Mouse (Mus musculus) activated CD4-positive, CD25-positive, alpha-beta regulatory T cell (primary cell): ENCODE measurements around the gene Dab2. TPM values are rescaled to one million over a fixed set of nuclear protein-coding genes. Genes with fewer than 3 reads are reported as not detected.

Experiments used
- polyA plus RNA-seq, 2 experiments: library from polyadenylated mRNA; unstranded; fragments of 100-300 nt; shearing (Covaris generic); gene quantifications; one replicate each; pipeline ENCODE4 v1.2.1; 2017

Dab2 gene
- polyA plus RNA-seq, result 1 to 10 TPM in 1 of 2 experiments, under 1 TPM in 1; 0.16 to 5.3 TPM

DNA sequence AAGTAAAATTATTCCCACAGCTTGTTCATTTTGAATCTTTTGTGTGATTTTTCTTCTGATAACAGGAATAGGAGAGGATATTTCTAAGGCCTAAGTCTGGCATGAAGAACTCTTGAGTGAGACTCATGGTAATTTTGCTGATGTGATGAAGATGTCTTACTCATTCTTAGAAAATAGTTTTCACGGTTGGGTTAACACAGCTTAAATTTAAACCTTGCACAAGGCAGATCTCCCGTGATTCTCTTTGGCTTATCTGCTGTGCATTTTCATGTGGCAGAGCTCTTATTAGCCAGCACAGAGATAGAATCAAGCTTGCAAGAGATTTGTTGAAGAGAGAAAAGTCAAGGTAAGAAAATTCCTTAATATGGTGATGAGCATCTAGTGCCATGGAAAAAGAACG, at the start of gene Dab2:
Dab2 (plus strand) TSS at position 235 of the 400 bp plus-strand sequence.

GRCm38 (mm10) chr15:6445135-6445534, 145.5 kb downstream of the Dab2 start, which contains the start of gene C9:
Gene C9 (plus strand): TSS chr15:6445327.

Other genes starting within 250 kb of the Dab2 start
- gene C9, start 145.5 kb downstream of the Dab2 start, polyA plus RNA-seq, result under 1 TPM in 1 of 2 experiments, not detected in 1; 0.48 TPM
- 100 to 1,000 TPM; 525 to 581 TPM for gene Fyb, start 223.1 kb downstream of the Dab2 start, polyA plus RNA-seq